Mouse (Mus musculus): ENCODE measurements at regions not wholly inside any gene's neighbourhood (a gene's known extent, or its start where the extent isn't known, plus 50 kb on each side); places are given as distances from the start of the nearest gene placed in this dataset.
A peak's percentile ranks its signal among the peaks of the same experiment; 100 is the strongest.

DNA sequence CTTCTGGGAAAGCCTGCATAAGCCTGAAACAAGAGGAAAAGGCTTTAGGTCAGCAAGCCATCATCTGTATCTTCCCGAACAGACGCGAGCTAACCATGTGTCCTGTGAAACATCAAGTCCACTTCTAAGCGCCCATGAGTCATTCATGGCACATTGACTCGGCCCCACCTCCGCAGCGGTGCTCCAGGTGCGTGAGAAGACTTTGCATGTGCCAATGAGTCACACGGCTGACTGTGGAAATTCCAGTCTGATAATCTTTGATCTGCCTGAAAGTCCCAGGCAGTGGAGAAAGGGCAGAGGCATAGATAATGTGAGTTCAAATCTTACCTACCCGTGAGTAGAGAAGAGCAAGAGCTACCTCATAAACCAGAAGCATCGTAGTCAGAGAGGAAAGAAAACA, 137.8 kb downstream of the Pfkfb3 start:
- Histone ChIP-seq H3K4me1 (replicated peaks) (no peaks in the 10 kb centered on the region), H3K4me3 (no peak overlapping the region), H3K27me3 (no peaks in the 10 kb centered on the region), H3K9ac (no peak overlapping the region), H3K9me3 (no peaks in the 10 kb centered on the region), H3K36me3 (no peaks in the 10 kb centered on the region), H3K27ac (replicated peaks) (no peak overlapping the region), H3K4me2 (no peak overlapping the region)
- WGBS, result 90% methylated on average over 11 of the region's 11 CpGs
- no peak for ATAC-seq (ENCODE audit: low read depth)

GRCm38 (mm10) chr2:11412521-11412920, 141.4 kb downstream of the Pfkfb3 start:
- H3K9ac ChIP-seq, result no peak overlapping the region
- no peaks in the 10 kb centered on the region for H3K4me1 ChIP-seq (replicated peaks)
- no peaks in the 10 kb centered on the region for H3K27me3 ChIP-seq
- no peak overlapping the region for H3K4me3 ChIP-seq
- no peak for ATAC-seq (ENCODE audit: low read depth)
- no peaks in the 10 kb centered on the region for H3K9me3 ChIP-seq
- 94% methylated on average over 6 of the region's 6 CpGs for WGBS
- no peaks in the 10 kb centered on the region for H3K36me3 ChIP-seq
- H3K4me2 ChIP-seq, result no peak overlapping the region
- no peak overlapping the region for H3K27ac ChIP-seq (replicated peaks)

DNA sequence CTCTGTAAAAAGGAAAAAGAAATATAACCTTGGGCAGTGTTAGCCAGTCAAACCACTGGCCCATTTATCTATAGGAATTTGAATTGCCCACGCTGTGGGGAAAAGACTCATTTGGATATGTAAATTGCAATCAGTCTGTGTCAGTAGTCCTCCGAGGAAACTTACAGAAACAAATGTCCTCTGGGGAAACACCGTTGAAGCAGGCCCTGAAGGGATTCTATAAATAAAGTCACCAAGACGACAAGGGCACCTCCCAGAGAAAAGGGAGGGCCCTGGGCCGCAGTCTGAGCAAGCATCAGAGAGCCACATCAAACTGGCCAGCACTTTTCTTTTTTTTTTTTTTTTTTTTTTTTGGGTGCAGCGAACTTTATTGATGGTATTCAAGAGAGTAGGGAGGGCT, 145.4 kb downstream of the Pfkfb3 start:
- H3K27ac ChIP-seq (replicated peaks), result no peak overlapping the region
- H3K4me2 ChIP-seq, result no peak overlapping the region
- no peak for ATAC-seq (ENCODE audit: low read depth)
- 54% methylated on average over 5 of the region's 6 CpGs for WGBS
- H3K9ac ChIP-seq, result no peak overlapping the region
- H3K4me1 ChIP-seq (replicated peaks), result no peaks in the 10 kb centered on the region
- no peaks in the 10 kb centered on the region for H3K36me3 ChIP-seq
- no peak overlapping the region for H3K4me3 ChIP-seq
- H3K9me3 ChIP-seq, result no peaks in the 10 kb centered on the region
- H3K27me3 ChIP-seq, result no peaks in the 10 kb centered on the region

- Histone ChIP-seq H3K4me1 (replicated peaks) (no peaks in the 10 kb centered on the region), H3K4me3 (no peak overlapping the region), H3K4me2 (no peak overlapping the region), H3K9me3 (no peaks in the 10 kb centered on the region), H3K36me3 (no peaks in the 10 kb centered on the region), H3K9ac (no peak overlapping the region), H3K27me3 (no peaks in the 10 kb centered on the region), H3K27ac (replicated peaks) (no peak overlapping the region)
- no peak for ATAC-seq (ENCODE audit: low read depth)
- 90% methylated on average over 1 of the region's 1 CpGs for WGBS
These were observed 147.7 kb downstream of the Pfkfb3 start for GRCm38 (mm10) chr2:11406103-11406615.

GRCm38 (mm10) chr2:11402218-11402848, 151.5 kb downstream of the Pfkfb3 start:
- no peaks in the 10 kb centered on the region for H3K4me1 ChIP-seq (replicated peaks)
- H3K36me3 ChIP-seq, result no peaks in the 10 kb centered on the region
- no peaks in the 10 kb centered on the region for H3K27me3 ChIP-seq
- no peak overlapping the region for H3K9ac ChIP-seq
- no peaks in the 10 kb centered on the region for H3K9me3 ChIP-seq
- H3K27ac ChIP-seq (replicated peaks), result no peak overlapping the region
- ATAC-seq (ENCODE audit: low read depth), result no peak
- no peak overlapping the region for H3K4me3 ChIP-seq
- H3K4me2 ChIP-seq, result no peak overlapping the region
- 74% methylated on average over 10 of the region's 10 CpGs for WGBS

- H3K9me3 ChIP-seq, result no peaks in the 10 kb centered on the region
- no peak overlapping the region for H3K4me2 ChIP-seq
- H3K4me1 ChIP-seq (replicated peaks), result no peaks in the 10 kb centered on the region
- no peak for ATAC-seq (ENCODE audit: low read depth)
- WGBS, result 93% methylated on average over 3 of the region's 3 CpGs
- H3K4me3 ChIP-seq, result no peak overlapping the region
- H3K36me3 ChIP-seq, result no peaks in the 10 kb centered on the region
- H3K27me3 ChIP-seq, result no peaks in the 10 kb centered on the region
- H3K9ac ChIP-seq, result no peak overlapping the region
- no peak overlapping the region for H3K27ac ChIP-seq (replicated peaks)
These were observed 154.5 kb downstream of the Pfkfb3 start for GRCm38 (mm10) chr2:11399411-11399810.

GRCm38 (mm10) chr2:11398949-11399348, 154.9 kb downstream of the Pfkfb3 start:
- 82% methylated on average over 6 of the region's 6 CpGs for WGBS
- Histone ChIP-seq H3K4me2 (no peak overlapping the region), H3K36me3 (no peaks in the 10 kb centered on the region), H3K4me3 (no peak overlapping the region), H3K27me3 (no peaks in the 10 kb centered on the region), H3K9me3 (no peaks in the 10 kb centered on the region), H3K9ac (no peak overlapping the region), H3K4me1 (replicated peaks) (no peaks in the 10 kb centered on the region), H3K27ac (replicated peaks) (no peak overlapping the region)
- ATAC-seq (ENCODE audit: low read depth), result no peak

GRCm38 (mm10) chr2:11398391-11398790, 155.5 kb downstream of the Pfkfb3 start:
- Histone ChIP-seq H3K4me1 (replicated peaks) (no peaks in the 10 kb centered on the region), H3K27me3 (no peaks in the 10 kb centered on the region), H3K9me3 (no peaks in the 10 kb centered on the region), H3K27ac (replicated peaks) (no peak overlapping the region), H3K9ac (no peak overlapping the region), H3K4me2 (no peak overlapping the region), H3K4me3 (no peak overlapping the region), H3K36me3 (no peaks in the 10 kb centered on the region)
- ATAC-seq (ENCODE audit: low read depth), result no peak
- 87% methylated on average over 6 of the region's 6 CpGs for WGBS

- WGBS, result 92% methylated on average over 3 of the region's 3 CpGs
- Histone ChIP-seq H3K4me2 (no peak overlapping the region), H3K27me3 (no peaks in the 10 kb centered on the region), H3K9me3 (no peaks in the 10 kb centered on the region), H3K36me3 (no peaks in the 10 kb centered on the region), H3K4me3 (no peak overlapping the region), H3K9ac (no peak overlapping the region), H3K4me1 (replicated peaks) (peaks cover 5% of the 10 kb centered on the region), H3K27ac (replicated peaks) (no peak overlapping the region)
- no peak for ATAC-seq (ENCODE audit: low read depth)
These were observed 157.0 kb downstream of the Pfkfb3 start for GRCm38 (mm10) chr2:11396835-11397234.

- Histone ChIP-seq H3K4me3 (no peak overlapping the region), H3K9ac (no peak overlapping the region), H3K4me2 (no peak overlapping the region), H3K9me3 (no peaks in the 10 kb centered on the region), H3K27ac (replicated peaks) (no peak overlapping the region), H3K27me3 (no peaks in the 10 kb centered on the region), H3K36me3 (no peaks in the 10 kb centered on the region), H3K4me1 (replicated peaks) (peaks cover 15% of the 10 kb centered on the region)
- ATAC-seq (ENCODE audit: low read depth), result no peak
- 54% methylated on average over 4 of the region's 5 CpGs for WGBS
These were observed 159.1 kb downstream of the Pfkfb3 start for GRCm38 (mm10) chr2:11394675-11395349.

- H3K4me1 ChIP-seq (replicated peaks), result peaks cover 15% of the 10 kb centered on the region
- no peaks in the 10 kb centered on the region for H3K27me3 ChIP-seq
- H3K4me2 ChIP-seq, result no peak overlapping the region
- H3K27ac ChIP-seq (replicated peaks), result peak overlapping the region; percentile 59; the same call in 1 of the 2 replicates
- H3K9ac ChIP-seq, result no peak overlapping the region
- peak; percentile 94 for ATAC-seq (ENCODE audit: low read depth)
- no peaks in the 10 kb centered on the region for H3K9me3 ChIP-seq
- 7% methylated on average over 6 of the region's 6 CpGs for WGBS
- no peak overlapping the region for H3K4me3 ChIP-seq
- H3K36me3 ChIP-seq, result no peaks in the 10 kb centered on the region
These were observed 162.2 kb downstream of the Pfkfb3 start for GRCm38 (mm10) chr2:11391725-11392124.

DNA sequence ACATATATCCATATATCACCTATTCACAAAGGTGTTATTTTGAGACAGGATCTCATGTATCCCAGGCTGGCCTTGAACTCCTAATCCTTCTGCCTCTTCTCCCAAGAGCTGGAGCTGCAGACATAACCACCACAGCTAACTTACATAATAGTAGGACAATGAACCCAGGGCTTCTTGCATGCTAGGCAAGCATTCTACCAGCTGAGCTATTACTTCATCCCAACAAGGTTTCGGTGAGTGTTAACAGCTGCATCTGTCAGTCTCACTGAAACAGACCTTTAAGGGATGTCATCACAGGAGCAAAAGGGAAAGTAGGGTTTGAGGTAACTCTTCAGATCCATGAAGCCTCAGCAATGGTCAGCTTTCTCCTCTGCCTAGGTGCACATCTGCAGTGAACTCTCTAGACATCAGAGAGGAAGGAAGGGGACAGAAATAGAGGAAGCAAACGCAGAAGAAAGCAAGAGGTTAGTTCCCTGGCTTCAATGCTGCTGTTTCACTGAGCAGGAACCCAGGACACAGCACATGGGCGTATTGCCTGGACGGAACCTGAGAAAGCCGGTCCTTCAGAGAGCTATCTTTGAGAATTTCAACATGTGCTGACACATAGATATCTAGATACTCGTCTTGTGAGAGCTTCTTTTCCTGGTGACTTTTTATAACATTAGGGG, 163.1 kb downstream of the Pfkfb3 start:
- Histone ChIP-seq H3K27me3 (no peaks in the 10 kb centered on the region), H3K36me3 (no peaks in the 10 kb centered on the region), H3K4me1 (replicated peaks) (peaks cover 15% of the 10 kb centered on the region), H3K9ac (no peak overlapping the region), H3K9me3 (no peaks in the 10 kb centered on the region), H3K4me2 (no peak overlapping the region), H3K27ac (replicated peaks) (peak overlapping the region; percentile 23; the same call in 1 of the 2 replicates), H3K4me3 (no peak overlapping the region)
- WGBS, result 67% methylated on average over 6 of the region's 6 CpGs
- no peak for ATAC-seq (ENCODE audit: low read depth)

All from neural tube, embryonic 13.5 days (tissue).